Mouse (Mus musculus) layer of hippocampus, adult 9-10 months (tissue): Measurements from ENCODE around the gene Gm5114.
"Not testable (repeated sequence)": the region's sequence is repeated elsewhere in the genome, so short reads cannot be mapped to it uniquely, and the experiment has no call there.

Experiments used
- DNase-seq: peaks from one replicate; pipeline ENCODE4 v3.0.0; 2022; ENCODE audit warnings: low spot score

The Gm5114 gene

DNA sequence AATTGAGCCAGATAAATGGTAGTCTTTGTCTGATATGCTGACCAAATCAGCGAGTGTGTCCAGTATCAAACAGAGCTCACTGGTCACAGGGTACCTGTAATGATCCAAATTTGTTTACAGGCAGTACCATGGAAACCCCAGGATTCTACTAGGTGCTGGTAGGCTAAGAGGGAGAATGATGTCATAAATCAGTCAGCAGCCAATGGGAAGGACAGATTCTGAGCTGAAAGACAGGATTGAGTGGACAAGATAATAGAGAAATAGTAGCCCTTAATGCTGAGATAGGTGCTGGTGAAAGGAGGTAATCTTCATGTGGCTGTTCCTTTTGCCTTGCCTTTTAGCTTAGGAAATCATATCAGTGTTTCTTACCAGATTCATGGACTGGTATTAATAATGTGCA is at the start of gene Gm5114:
Gene Gm5114 (minus strand): TSS at position 101 of the 400 bp plus-strand sequence.
- not testable (repeated sequence) for DNase-seq

DNA sequence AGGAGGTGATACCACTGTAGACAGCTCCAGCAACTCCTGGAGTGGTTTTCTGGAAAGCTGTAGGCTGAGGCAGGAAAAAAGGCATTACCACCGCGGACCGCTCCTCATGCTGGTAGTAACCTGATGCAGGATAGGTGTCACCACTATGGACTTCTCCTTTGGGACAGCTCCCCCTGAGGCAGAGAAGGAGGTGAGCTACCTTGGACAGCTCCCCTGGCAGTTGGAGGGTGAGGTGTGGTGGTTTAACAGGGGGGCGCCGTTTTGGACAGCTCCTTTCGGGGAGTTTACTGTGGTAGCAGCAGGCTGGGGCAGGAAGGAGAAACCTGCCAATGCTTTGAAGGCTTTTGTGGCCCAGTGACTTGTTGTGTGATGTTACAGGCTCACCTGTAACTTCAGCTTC is 42.8 kb upstream of the Gm5114 start:
- DNase-seq, result no peak

DNA sequence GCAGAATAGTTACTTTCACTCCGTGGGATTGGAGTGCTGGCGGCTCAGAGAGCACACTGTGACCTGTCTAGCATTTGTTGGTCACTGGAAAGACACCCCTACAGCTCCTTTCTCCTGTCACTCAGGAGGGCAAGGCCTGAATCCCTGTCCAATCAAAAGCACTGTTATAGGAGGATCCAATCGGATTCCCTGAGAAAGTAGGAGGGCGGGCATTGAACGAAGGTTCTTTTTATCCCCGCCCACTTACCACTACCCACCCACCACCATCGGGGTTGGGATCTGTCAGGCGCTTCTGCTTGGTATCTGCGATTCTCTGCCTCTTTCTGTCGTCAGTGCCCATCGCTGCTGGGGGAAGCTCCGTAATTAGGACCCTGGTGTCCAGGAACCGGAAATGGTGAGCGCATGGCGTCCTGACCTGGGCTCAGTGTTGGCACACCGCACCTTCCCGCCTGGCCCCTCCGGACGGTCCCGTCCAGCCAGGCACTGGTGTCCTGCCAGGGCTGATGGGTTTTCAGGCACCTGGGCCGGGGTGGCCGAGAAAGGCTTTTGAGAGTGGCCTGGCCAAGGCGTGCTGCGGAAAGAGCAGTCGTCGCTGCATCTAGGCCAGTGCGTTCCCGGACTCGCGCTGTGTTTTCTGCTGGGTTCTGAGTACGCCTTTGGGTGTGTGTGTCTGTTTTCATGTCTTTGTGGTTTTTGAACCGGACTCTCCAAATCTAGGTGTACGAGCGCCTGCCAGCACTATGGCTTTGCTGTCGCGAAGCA is 36.5 kb upstream of the Gm5114 start:
- DNase-seq, result peak; percentile 88

DNA sequence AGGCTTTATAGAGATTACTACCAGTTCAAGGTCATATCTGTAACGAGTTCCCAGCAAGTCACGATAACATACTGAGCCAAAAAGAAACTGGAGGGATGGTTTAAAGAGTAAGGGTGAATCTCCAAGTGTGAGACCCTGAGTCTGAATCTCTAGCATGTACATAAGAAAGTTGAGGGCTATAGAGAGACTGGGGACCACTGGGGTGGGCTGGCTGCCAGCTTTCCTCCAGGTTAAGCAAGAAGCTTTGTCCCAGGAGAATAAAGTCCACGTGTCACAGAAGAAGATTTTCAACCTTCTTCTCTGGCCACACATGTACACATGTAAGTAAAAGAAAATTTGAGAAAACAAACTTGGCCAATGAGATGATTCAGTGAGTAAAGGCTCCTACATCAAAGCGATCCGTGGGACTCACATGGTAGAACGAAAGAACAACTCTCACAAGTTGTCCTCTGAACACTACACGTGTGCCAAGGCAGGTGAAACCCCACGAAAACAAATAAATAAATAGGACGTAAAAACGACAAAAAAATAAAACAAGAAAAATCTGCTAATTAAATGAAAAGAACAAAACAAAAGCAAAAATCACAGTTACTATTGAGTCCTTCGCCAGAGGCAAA is 35.8 kb upstream of the Gm5114 start:
- DNase-seq, result no peak

DNA sequence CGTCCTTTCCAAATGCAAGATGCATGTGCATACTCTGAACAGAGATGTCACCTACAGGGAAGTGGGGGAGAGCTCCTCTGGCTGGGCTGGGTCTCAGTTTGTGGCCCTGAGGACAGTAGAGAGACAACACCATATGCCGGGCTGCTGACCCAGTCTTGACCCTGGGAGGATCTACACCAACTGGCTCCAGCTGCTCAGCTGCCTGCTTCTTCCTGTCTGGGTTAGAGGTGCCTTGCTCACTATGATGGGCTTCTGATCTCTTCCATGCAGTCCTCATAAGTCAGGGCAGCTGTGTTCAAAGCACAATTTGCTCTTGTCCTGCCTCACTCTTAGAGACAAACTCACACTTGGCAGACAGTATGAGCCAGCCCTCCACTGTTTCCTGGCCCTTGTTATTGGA is 28.3 kb upstream of the Gm5114 start:
- DNase-seq, result no peak

DNA sequence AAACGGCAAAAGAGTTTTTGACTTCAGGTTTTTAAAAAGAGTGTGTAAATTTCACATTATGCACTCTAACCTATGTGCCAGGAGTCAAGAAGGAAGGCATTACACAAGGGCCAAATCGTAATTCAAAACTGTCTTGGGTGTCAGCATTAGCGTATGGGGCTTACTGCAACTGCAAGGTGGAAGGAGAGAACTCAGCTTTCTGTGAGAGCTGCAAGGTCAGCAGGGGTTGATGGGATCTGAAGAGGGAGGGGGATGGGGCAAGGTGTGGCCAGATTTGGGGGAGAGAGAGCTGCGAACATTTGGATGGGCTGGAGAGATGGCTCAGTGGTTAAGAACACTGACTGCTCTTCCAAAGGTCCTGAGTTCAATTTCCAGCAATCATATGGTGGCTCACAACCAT is 27.4 kb upstream of the Gm5114 start:
- no peak for DNase-seq
